Mouse (Mus musculus) spleen, adult 2 months (tissue): Measurements from ENCODE around the gene Slc31a1.

Source experiments
- CTCF ChIP-seq: fragments of 200-500 bp; IDR thresholded peaks from 2 replicates; pipeline ENCODE4 v1.5.1; 2011; ENCODE audit warnings: mild to moderate bottlenecking, inconsistent platforms; ENCODE audit not compliant: insufficient read depth, insufficient read length, insufficient replicate concordance; ENCODE audit errors: extremely low read depth
- POLR2A ChIP-seq: fragments of 200-500 bp; IDR thresholded peaks from 2 replicates; pipeline ENCODE4 v1.6.1; 2011; ENCODE audit warnings: low read depth, low read length, inconsistent platforms

DNA sequence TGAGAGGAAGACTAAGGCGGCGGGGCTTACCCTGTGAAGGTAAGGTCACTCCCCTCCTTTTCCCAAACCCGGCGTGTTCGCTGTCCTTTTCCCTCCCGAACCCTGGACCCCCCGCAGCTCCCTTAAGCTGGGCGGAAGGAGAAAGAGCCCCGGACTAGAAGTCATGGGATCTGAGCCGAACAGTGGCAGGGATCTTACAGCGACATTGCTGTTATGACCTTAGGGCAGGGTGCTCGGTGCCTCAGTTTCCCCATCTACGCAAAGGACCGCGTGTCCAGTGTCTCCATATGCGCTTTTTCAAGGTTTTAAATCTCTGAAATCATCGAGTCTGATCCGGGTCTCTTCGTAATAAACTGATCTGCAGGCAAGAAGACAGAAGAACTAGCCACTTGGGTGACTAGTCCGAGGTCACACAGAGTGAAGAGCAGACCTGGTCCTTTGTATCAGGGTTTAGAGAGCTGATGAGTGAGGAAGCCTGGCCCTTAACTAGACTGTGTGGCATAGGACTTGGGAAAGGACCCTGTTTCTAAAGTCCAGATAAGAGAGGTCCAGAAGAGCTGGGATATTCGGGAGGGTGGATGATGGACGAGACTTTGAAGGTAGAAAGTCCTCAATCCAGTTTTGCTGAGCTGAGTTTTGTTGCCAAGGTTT is 403 bp downstream of the Slc31a1 start:
- TF ChIP-seq CTCF (no peak), POLR2A (no peak)
